Mouse (Mus musculus): Measurements from ENCODE around the gene Ehmt2.
"Not testable (repeated sequence)": the region's sequence is repeated elsewhere in the genome, so short reads cannot be mapped to it uniquely, and the experiment has no call there.

The Ehmt2 gene

DNA sequence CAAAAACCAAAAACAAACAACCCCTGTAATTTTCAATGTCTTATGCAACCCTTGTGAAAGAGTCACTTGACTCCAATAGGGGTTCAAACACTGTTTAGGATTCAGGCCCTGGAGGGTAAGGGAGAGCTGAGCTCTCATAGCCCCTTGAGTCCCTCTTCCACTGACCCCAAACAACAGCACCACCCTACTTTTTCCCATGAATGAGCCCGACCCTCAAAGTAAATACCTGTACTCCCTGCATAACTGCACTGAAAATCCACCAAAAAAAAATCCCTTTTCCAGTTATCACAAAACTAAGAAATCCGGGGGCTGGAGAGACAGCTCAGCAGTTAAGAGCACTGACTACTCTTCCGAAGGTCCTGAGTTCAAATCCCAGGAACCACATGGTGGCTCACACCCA lies 57.6 kb downstream of the Ehmt2 start:
- DNase-seq: no peak

- peak; percentile 41 for DNase-seq
Measured at GRCm38 (mm10) chr17:34956340-34956739, 58.1 kb downstream of the Ehmt2 start.

DNA sequence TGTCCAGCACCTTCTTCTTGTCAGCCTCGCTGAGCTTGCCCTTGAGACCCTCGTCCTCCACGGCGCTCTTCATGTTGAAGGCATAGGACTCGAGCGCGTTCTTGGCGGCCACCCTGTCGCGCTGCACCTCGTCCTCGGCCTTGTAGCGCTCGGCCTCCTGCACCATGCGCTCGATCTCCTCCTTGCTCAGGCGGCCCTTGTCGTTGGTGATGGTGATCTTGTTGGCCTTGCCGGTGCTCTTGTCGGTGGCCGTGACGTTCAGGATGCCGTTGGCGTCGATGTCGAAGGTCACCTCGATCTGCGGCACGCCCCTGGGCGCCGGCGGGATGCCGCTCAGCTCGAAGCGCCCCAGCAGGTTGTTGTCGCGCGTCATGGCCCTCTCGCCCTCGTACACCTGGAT lies 59.0 kb downstream of the Ehmt2 start:
- DNase-seq: not testable (repeated sequence)

GRCm38 (mm10) chr17:34957966-34958365 lies 59.7 kb downstream of the Ehmt2 start:
- DNase-seq: not testable (repeated sequence)

DNA sequence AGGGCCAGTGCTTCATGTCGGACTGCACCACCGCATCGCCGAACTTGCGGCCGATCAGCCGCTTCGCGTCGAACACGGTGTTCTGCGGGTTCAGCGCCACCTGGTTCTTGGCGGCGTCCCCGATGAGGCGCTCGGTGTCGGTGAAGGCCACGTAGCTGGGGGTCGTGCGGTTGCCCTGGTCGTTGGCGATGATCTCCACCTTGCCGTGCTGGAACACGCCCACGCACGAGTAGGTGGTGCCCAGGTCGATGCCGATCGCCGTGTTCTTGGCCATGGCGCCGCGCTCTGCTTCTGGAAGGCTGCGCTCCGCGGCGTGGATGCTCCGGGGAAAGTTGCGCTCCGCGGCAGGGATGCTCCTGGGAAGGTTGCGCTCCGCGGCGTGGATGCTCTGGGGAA lies 60.5 kb downstream of the Ehmt2 start:
- DNase-seq: not testable (repeated sequence)

- DNase-seq: peak; percentile 93
Measured at GRCm38 (mm10) chr17:34959130-34959778, 61.0 kb downstream of the Ehmt2 start, which contains the start of gene Hspa1b. Hspa1b (minus strand) TSS chr17:34959238.

DNA sequence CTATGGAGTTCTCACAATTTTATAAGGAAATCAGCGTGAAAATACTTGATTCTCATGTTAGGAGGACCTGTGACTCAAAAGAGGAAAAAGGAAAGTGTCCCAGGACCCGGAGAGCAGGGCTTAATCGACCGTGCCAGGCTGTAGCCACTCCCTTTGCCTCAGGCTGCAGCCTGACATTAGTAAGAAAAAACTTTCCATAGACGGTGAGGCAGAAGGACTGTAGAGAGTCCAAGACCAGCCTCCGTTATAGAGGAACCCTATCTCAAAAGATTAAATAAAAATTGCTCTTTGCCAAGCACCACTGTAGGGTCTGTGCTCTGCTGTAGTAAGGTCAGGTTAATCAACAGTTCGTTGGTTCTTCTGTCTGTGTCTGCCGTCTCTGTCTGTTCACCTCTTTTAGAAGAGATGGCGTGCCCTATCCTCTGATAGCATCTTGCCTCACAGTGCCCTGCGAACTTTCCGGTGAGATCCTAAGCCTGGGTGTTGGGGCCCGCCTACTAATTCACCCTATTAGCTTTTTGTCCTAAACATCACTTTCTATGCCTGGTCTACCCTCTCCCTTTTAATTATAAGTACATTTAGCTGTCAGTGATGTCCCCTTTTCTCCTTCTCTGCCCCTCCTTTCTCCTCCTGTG lies 61.7 kb downstream of the Ehmt2 start:
- DNase-seq: peak; percentile 64

DNA sequence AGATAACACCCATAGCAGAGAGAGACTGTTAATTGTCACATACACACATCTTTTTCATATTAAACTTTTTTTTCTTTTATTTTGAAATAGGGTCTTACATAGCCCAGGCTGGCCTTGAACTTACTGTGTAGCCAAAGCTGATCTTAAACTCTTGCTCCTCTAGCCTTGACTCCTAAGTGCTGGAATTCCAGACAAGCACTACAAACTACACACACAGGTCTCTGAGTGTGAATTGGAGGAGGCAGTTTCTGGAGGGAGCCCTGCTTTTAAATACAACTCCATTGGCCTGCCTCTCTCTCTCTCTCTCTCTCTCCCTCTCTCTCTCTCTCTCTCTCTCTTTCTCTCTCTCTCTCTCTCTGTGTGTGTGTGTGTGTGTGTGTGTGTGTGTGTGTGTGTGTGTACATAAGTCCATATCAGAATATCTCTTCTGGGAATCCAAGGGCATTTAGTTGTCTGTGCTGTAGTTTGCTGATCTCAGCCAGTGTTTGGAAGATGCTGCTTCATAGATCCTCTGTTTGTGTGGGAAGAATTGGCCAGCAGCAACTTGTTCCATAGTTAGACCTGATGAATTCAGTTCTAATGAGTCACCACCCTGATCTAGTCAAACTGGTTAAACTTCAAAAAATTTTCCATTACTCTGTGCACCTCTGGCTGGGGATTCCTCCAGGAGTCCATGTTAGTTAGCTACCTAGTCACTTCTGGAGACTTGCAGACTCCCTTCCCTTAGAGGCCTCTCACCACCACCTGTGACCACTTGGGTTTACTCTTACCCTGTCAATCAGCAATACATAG lies 62.6 kb downstream of the Ehmt2 start:
- DNase-seq: peak; percentile 39

GRCm38 (mm10) chr17:34962125-34962524 lies 63.9 kb downstream of the Ehmt2 start:
- no peak for DNase-seq

- no peak for DNase-seq
Measured at GRCm38 (mm10) chr17:34962841-34963240, 64.6 kb downstream of the Ehmt2 start.
